Mouse (Mus musculus) CD4-positive, CD25-positive, alpha-beta regulatory T cell, adult 4 months (primary cell): ENCODE data around the gene Uba1y. TPM values are rescaled to one million over a fixed set of nuclear protein-coding genes. Genes with fewer than 3 reads are reported as not detected.
"Not testable (repeated sequence)": the region's sequence is repeated elsewhere in the genome, so short reads cannot be mapped to it uniquely, and the experiment has no call there.

ENCODE experiments used
- ATAC-seq: one replicate; pipeline ENCODE4 v1.8.0; 2017
- polyA plus RNA-seq, 2 experiments: library from polyadenylated mRNA; unstranded; fragments of 100-300 nt; shearing (Covaris generic); gene quantifications; one replicate each; pipeline ENCODE4 v1.2.1; 2017

Uba1y gene
- polyA plus RNA-seq: not detected

DNA sequence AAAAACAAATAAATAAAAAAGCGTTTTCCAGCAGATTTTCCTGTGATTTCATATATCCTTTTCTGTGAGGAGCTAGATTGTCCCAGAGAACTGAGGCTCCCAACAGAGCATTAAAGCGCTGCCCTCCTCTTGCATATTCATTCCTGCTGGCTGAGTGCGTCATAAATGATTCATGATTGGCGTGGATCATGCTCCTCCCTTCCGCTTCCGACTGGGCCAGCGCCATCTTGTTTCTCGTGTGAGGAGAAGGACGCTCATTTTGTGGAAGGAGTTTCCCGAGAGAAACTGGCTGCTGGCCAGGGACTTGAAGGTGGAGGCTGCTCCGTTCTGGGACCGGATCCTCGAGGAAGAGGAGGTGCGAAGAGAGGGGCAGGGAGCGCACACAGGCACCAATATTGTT lies at the start of gene Uba1y:
Gene Uba1y, plus strand, starts transcription at position 254 of the 400 bp plus-strand sequence.
- no peak for ATAC-seq

DNA sequence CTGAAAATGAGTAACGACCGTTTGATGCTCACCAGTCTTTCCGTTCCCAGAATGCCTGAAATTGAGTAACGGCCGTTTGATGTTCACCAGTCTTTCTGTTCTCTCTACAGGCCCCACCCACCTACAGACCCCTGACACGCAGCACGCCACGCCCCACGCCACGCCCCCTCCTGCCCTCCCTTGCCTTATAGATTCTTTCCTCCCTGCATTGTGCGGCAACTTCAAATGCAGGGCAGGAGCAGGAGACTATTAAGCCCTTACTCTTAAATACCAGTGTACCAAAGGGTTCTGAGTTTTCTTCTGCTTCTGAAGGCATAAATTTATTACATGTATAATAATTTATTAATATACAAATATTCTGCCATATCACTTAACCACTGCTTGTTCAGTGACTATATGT lies 21.1 kb upstream of the Uba1y start, which contains the start of gene Zfy1:
Gene Zfy1, minus strand, starts transcription at position 101 of the 400 bp plus-strand sequence.
- ATAC-seq: not testable (repeated sequence)

DNA sequence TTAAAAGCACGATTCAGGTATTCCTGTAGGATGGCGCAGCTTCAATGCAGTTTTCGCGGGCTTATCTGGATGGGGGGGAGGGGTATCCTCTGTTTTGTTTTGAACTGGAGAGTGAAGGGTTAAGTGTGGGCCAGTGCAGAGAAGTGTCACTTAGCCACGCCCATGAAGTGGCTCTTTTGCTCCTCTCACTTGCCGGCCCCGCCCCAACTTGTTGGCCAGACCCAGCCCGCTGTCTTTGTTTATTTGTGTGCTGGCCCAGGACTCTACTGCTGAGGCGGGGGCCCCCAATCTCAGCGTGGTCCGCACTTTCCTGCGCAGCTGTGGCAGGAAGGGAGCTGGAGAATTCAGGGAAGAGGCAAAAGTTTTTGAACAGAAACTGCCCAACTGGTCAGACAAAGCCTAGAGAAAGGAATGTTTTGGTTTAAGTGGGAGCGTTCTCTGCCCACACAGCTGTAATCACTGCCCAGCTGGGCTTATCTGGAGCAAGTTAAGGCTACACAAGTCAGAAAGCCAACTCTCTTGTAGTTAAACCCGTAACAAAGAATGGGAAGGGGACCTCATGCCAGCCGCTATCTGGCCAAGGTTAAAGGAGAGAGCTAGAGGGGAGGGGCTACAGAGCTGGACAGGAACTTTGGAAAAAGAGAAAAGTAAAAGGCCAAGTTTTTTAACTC lies 9.3 kb upstream of the Uba1y start:
- ATAC-seq: no peak

DNA sequence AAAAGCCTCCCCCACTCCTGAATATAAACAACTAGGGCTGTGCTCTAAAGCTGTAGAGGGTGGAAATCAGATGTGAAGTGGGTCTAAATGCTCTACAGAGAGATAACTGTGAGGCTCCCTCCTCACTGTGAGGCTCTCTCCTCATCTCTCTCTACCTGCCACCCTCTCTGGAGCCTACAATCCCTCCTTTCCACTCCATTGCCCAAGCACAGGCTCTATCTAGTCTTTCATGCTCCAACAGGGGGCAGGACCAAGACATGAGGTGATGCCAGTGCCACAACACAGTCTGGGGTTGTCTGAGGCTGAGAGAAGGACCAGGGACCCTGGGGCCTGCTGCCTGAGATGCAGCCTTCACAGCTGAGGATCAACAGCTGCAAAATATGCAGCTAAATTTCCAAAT lies 54.0 kb downstream of the Uba1y start:
- ATAC-seq: no peak

DNA sequence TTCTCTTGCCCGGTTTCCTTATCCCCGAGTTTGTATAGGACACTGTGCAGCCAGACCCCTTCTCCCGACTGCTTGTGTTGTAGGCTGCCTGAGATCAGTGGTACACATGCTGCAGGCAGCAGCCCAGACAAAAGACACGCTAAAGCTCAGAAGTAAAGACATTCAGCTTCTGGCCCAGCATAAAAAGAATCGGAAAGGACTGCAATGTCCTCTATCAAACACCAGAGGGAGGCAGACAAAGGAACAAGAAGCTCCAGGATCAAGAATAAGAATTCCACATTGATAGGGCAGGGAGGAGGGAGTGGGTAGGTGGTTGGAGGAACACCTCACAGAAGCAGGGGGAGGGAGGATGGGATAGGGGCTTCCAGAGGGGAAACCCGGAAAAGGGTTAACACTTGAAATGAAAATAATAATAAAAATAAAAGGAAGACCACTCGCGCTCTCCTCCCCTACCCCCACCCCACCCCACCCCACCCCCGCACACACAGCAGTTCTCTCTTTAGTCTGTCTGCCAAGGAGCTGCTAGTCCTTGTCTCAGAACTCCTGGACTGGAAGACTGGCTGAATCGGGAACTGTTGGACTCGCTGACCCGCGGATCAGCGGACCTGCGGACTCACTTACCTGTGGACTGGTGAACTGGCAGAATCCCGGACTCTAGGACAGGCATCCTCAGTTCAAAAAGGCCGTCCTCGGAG lies 54.6 kb downstream of the Uba1y start:
- no peak for ATAC-seq

Other genes starting within 250 kb of the Uba1y start
- not detected for gene Zfy1, start 21.2 kb upstream of the Uba1y start, polyA plus RNA-seq
- gene Kdm5d, start 79.1 kb downstream of the Uba1y start, polyA plus RNA-seq: 10 to 100 TPM; 33.8 to 40.8 TPM
- 100 to 1,000 TPM; 137 to 155 TPM for gene Eif2s3y, start 191.9 kb downstream of the Uba1y start, polyA plus RNA-seq